Mouse (Mus musculus) gastrocnemius, adult 18-20 months (tissue): ENCODE results near the gene Mgat3. TPM values are rescaled to one million over a fixed set of nuclear protein-coding genes. Genes with fewer than 3 reads are reported as not detected.

ENCODE experiments used
- DNase-seq: peaks from one replicate; pipeline ENCODE4 v3.0.0; 2021; ENCODE audit warnings: low spot score
- total RNA-seq, 2 experiments: library from RNA; stranded (reverse); gene quantifications; 2 replicates each; pipeline ENCODE4 v1.2.3; 2021

The Mgat3 gene
- total RNA-seq, 2 experiments from 2014 or later: 0.43 to 1.2 TPM

- no peak for DNase-seq
These were observed 50.2 kb downstream of the Mgat3 start for GRCm38 (mm10) chr15:80223751-80224150.

DNA sequence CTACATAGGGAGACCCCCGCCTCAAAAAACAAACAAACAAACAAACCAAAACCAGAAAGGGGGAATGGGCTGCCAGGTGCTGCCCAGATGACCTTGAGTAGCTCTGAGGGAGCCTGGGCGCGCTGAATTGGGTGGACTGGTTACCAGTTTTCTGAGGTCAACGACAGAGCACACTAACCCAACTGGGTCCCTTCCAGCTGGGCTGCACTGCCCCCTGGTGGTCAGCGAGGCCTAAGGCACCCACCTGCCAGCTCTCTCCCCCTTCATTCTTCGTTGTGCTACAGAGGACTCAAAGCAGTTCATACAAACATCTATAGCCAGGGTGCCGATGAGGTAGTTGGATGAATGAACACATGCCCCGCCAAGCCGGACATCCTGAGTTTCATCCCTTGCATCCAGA, 51.7 kb downstream of the Mgat3 start:
- peak; percentile 69 for DNase-seq

DNA sequence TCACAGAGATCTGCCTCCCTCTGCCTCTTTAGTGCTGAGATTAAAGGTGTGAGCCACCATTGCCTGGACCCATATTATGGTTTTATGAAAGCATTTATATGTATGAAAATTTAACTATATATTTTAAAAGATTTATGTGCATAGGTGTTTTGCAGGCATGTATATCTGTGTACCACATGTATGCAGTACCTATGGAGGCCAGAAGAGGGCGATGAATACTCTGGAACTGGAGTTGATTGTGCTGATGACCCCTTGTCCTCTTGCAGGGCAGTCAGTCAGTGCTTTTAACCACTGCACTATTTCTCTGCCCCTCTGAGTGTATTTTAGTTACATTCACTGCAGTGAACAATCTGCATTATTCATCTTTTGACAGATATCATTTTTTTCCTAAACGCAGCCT, 52.3 kb downstream of the Mgat3 start:
- peak; percentile 62 for DNase-seq

- no peak for DNase-seq
These were observed 54.7 kb downstream of the Mgat3 start for GRCm38 (mm10) chr15:80228071-80228800.

GRCm38 (mm10) chr15:80232331-80232730, 58.8 kb downstream of the Mgat3 start:
- DNase-seq: no peak

DNA sequence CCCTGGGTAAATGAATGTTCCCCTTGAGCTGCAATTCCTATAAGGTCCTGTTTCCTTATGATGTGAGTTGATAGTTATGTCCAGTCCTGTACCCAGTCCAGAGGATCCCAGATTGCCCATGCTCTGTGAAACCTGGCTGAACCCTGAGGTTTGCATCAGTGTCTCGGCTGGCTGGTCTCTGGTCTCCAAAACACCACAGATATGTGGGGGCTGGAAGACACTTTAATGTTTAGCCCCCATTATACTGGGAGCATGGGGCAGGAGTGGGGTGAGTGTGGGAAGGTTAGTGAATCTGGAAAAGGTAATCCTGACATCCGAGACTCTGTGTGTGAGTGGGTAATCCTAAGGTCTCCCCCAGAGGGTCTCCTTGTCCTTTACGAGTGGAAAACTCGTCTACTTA, 59.5 kb downstream of the Mgat3 start:
- DNase-seq: no peak

DNA sequence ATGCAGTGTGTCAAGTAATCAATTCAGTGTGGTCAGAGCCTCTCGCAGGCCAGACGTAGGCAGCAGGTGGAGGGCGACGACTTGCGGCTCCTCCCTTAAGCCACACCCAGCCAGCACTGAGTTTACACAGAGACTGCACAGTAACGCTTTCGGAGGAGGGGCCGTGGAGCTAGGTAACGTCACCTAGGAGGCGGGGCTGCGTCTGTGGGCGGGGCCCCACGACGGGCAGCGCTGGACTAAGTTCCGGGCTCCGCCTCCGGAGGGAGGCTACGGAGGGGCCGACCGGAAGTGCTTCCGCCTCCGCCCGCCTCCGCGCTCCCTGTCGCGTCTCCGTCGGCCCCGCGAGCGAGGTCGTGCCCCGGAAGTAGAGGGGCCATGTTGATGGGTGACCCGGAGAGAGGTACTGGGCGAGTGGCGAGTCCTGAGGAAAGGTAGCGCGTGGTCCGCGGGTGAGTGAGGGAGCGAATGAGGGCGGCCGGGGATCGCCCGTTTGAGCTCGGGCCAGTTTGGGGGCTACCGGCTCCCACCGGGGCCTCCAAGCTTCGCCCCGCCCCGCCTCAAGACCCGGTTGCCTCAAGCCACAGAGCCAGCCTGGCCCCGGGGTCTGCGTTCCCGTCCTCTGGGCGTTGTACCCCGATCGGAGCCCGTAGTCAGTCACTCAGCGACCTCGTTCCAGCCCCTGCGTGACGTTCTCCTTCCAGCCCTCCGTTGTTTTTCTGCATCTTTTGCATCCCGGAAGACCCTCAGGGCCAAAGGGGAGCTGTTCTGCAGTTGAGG, 60.4 kb downstream of the Mgat3 start, which contains the start of gene Mief1:
Gene Mief1 (plus strand): TSS at position 286 of the 777 bp plus-strand sequence.
- peak; percentile 98 for DNase-seq

DNA sequence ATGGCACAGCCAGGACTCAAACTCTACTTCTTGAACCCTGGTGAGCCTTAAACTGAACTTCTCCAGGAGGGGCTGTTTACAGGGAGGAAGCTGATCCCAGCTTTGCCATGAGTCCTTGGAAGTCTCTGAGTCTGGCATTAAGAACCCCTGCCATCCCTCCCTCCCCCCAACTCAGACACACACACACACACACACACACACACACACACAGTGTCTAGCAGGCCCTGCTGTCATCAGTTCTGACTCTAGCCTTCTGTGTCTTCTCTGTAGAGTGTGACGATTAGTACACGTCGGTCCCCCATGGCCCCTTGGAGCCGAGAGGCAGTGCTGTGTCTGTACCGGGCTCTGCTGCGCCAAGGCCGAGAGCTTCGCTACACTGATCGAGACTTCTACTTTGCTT, 62.0 kb downstream of the Mgat3 start, which contains the start of gene AC140267.1:
Gene AC140267.1 (plus strand): TSS at position 301 of the 400 bp plus-strand sequence.
- no peak for DNase-seq

DNA sequence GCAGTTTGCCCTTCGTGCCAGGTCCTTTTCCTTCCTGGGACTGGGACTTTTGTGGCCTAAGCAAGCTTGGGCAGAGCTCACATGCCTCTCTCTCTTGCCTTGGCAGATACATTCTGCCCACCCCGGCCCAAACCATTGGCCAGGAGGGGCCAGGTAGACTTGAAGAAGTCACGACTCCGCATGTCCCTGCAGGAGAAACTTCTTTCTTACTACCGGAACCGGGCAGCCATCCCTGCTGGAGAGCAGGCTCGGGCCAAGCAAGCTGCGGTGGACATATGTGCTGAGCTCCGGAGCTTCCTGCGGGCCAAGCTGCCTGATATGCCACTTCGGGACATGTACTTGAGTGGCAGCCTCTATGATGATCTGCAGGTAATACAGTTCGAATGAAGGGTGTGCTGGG, 74.6 kb downstream of the Mgat3 start:
- DNase-seq: no peak

GRCm38 (mm10) chr15:80248596-80248995, 75.1 kb downstream of the Mgat3 start:
- DNase-seq: no peak

- DNase-seq: no peak
These were observed 76.2 kb downstream of the Mgat3 start for GRCm38 (mm10) chr15:80249672-80250071.

GRCm38 (mm10) chr15:80250586-80250985, 77.1 kb downstream of the Mgat3 start:
- no peak for DNase-seq

GRCm38 (mm10) chr15:80253530-80253929, 80.0 kb downstream of the Mgat3 start:
- no peak for DNase-seq

DNA sequence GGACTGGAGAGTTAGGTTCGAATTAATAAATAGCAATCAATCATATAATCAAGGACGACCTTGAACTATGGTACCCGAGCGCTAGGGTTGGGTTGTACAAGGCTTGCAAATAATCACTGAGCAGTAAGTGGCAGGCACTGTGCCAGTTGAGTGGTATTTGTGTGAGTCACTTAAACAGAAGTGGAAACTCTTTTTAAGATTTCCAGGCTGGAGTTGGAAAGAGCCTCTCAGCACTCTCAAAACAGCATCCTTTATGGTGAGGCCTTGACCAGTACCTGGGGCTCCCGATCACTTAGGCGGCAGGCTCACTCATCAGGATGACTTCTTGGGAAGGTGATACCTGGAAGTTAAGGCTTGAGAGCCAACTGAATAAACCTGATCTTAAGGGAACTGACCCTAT, 80.7 kb downstream of the Mgat3 start:
- peak; percentile 32 for DNase-seq

GRCm38 (mm10) chr15:80254847-80255645, 81.5 kb downstream of the Mgat3 start, which contains the start of gene Atf4:
TSS of gene Atf4 (plus strand) at chr15:80255184.
- DNase-seq: peak; percentile 99

- peak; percentile 77 for DNase-seq
These were observed 82.2 kb downstream of the Mgat3 start for GRCm38 (mm10) chr15:80255646-80256121.

DNA sequence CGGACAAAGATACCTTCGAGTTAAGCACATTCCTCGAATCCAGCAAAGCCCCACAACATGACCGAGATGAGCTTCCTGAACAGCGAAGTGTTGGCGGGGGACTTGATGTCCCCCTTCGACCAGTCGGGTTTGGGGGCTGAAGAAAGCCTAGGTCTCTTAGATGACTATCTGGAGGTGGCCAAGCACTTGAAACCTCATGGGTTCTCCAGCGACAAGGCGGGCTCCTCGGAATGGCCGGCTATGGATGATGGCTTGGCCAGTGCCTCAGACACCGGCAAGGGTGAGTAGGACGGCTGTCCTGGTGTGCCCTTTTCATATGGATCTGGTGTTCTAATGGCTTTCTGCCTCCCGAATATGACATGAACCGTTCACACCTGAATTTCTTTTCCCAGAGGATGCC, 82.7 kb downstream of the Mgat3 start:
- peak; percentile 18 for DNase-seq

GRCm38 (mm10) chr15:80256656-80257601, 83.4 kb downstream of the Mgat3 start:
- peak; percentile 6 for DNase-seq

GRCm38 (mm10) chr15:80257602-80258239, 84.2 kb downstream of the Mgat3 start:
- peak; percentile 56 for DNase-seq
